Mouse (Mus musculus) E14TG2a.4 (cell line): ENCODE measurements around the gene Heatr1.

Source experiments
- CTCF ChIP-seq: conservative IDR thresholded peaks from 2 replicates; pipeline ENCODE4 v1.5.1; 2014; ENCODE audit warnings: low read length
- POU5F1 ChIP-seq: IDR thresholded peaks from 2 replicates; pipeline ENCODE4 v1.6.1; 2014; ENCODE audit warnings: low read length, borderline replicate concordance

DNA sequence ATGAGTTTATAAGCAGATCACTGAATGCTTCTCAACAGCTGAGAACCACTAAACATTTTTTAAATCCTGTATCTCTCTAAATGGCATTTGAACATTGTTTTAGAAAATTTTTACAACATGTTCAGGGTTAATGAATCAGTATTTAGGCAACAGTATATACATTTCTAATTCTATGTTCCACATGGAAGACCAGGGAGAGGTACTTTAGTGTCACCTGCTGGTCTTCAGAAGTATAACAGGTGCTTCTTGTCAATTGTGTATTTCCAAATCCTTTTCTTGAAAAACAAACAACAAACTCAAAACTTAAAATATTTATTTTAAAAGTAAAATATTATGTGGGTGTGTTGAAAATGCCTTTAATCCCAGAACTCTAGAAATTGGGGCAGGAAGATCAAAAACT lies 8.5 kb upstream of the Heatr1 start:
- TF ChIP-seq CTCF (peak; percentile 91), POU5F1 (no peak)
